In the genomic region with DNA sequence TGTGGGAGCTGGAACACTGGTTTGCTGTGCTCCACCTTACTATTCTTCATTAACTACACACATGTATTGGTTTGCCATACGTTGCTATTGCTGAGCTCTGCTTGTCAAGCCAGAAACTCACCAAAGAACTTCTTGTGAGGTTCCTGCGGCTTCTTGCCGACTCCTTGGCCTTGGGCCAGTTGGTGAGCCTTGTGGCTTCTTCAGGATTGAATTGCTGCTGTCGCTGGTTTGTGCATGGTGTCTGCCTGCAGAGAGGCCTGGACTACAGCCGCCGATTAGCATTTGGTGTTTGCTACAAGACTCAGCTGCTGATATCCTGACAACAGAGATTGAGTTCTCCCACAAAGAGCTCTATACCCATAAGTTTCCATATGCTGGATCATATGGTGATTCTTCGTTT, we compare ENCODE assay signal across 19 mouse cellular contexts.
"Had no signal": no experiment of that assay in that cellular context is flagged by ENCODE, and none has a peak within 500 bp of the region (broad histone marks: within the 10 kb centered on the region; RNA-seq: fewer than 3 reads in every experiment).

No protein-coding gene starts in this region.

- H3K36me3 ChIP-seq: kidney, embryonic 15.5 days; liver, embryonic 13.5 days; midbrain, embryonic 12.5 days; midbrain, embryonic 15.5 days; neural tube, embryonic 12.5 days; neural tube, embryonic 15.5 days had no signal

- H3K27ac ChIP-seq: kidney, embryonic 15.5 days; liver, embryonic 13.5 days; midbrain, embryonic 12.5 days; midbrain, embryonic 15.5 days; neural tube, embryonic 12.5 days; neural tube, embryonic 15.5 days; stomach, postnatal 0 days had no signal

- H3K4me1 ChIP-seq: liver, embryonic 13.5 days; midbrain, embryonic 12.5 days; midbrain, embryonic 15.5 days; neural tube, embryonic 12.5 days; neural tube, embryonic 15.5 days had no signal

- H3K4me3 ChIP-seq: kidney, embryonic 15.5 days; liver, embryonic 13.5 days; midbrain, embryonic 12.5 days; midbrain, embryonic 15.5 days; neural tube, embryonic 12.5 days; neural tube, embryonic 15.5 days had no signal

- H3K9me3 ChIP-seq: kidney, embryonic 15.5 days; liver, embryonic 13.5 days; midbrain, embryonic 12.5 days; midbrain, embryonic 15.5 days; neural tube, embryonic 12.5 days; neural tube, embryonic 15.5 days had no signal

- H3K27me3 ChIP-seq: kidney, embryonic 15.5 days; liver, embryonic 13.5 days; midbrain, embryonic 15.5 days; neural tube, embryonic 12.5 days; neural tube, embryonic 15.5 days had no signal

- ATAC-seq: lung, postnatal 0 days; midbrain, embryonic 15.5 days had no signal

- DNase-seq: kidney, adult 2 months; kidney, postnatal 10 days; kidney, postnatal 4 days; liver, embryonic 13.5 days; lung, adult 2 months; lung, postnatal 36 days; right cerebral cortex, adult 18-20 months; right cerebral cortex, postnatal 14 days; right cerebral cortex, postnatal 4 days; thymus, adult 2 months; thymus, postnatal 14 days; thymus, postnatal 4 days had no signal
